In genomic region chr15:27441529-27441928, GRCm38 (mm10) we compare ENCODE assay signal across 18 mouse cellular contexts.
"Had no signal": no experiment of that assay in that cellular context is flagged by ENCODE, and none has a peak within 500 bp of the region (broad histone marks: within the 10 kb centered on the region; RNA-seq: fewer than 3 reads in every experiment).

No protein-coding gene starts in this region.

- H3K27me3 ChIP-seq: limb, embryonic 12.5 days; limb, embryonic 15.5 days; midbrain, embryonic 12.5 days; midbrain, embryonic 15.5 days; neural tube, embryonic 12.5 days had no signal

- H3K27ac ChIP-seq: limb, embryonic 12.5 days; limb, embryonic 15.5 days; liver, embryonic 14.5 days; macrophage; midbrain, embryonic 12.5 days; midbrain, embryonic 15.5 days; neural tube, embryonic 12.5 days; stomach, postnatal 0 days had no signal

- H3K9me3 ChIP-seq: limb, embryonic 12.5 days; limb, embryonic 15.5 days; midbrain, embryonic 12.5 days; midbrain, embryonic 15.5 days; neural tube, embryonic 12.5 days had no signal

- H3K4me3 ChIP-seq: limb, embryonic 12.5 days; limb, embryonic 15.5 days; midbrain, embryonic 12.5 days; midbrain, embryonic 15.5 days; neural tube, embryonic 12.5 days had no signal

- DNase-seq: kidney, adult 11 months; kidney, postnatal 10 days; left cerebral cortex, postnatal 4 days; liver, postnatal 0 days; lung, embryonic 14.5 days; thymus, adult 2 months; thymus, postnatal 14 days; thymus, postnatal 4 days had no signal

- H3K36me3 ChIP-seq: limb, embryonic 12.5 days; limb, embryonic 15.5 days; midbrain, embryonic 12.5 days; midbrain, embryonic 15.5 days; neural tube, embryonic 12.5 days had no signal

- H3K4me2 ChIP-seq: limb, embryonic 12.5 days; limb, embryonic 15.5 days; liver, embryonic 11.5 days; lung, embryonic 14.5 days; midbrain, embryonic 12.5 days; midbrain, embryonic 15.5 days; neural tube, embryonic 12.5 days had no signal

- H3K4me1 ChIP-seq: limb, embryonic 12.5 days; limb, embryonic 15.5 days; midbrain, embryonic 12.5 days; midbrain, embryonic 15.5 days; neural tube, embryonic 12.5 days had no signal

- ATAC-seq: liver, postnatal 0 days; lung, postnatal 0 days; midbrain, embryonic 15.5 days had no signal

- H3K9ac ChIP-seq: limb, embryonic 12.5 days; limb, embryonic 15.5 days; liver, embryonic 14.5 days; liver, postnatal 0 days; lung, embryonic 14.5 days; midbrain, embryonic 12.5 days; midbrain, embryonic 15.5 days; neural tube, embryonic 12.5 days had no signal
